In genomic region chr2:27703852-27704640, GRCm38 (mm10) we compare ENCODE assay signal across 8 mouse cellular contexts. TPM values are rescaled to one million over a fixed set of nuclear protein-coding genes. Genes with fewer than 3 reads are reported as not detected.
A peak's percentile ranks its signal among the peaks of the same experiment; 100 is the strongest.
DNase-seq lines count a peak whose midpoint lies in the region; ATAC-seq and TF ChIP-seq lines count a peak whose summit lies in the region.

No protein-coding gene starts in this region.

- peak; percentile 40 for ATAC-seq in common myeloid progenitor, adult 5-6 weeks (replicated peaks; ENCODE audit: low read depth, poor library complexity, severe bottlenecking)
- ATAC-seq in inflammation-experienced regulatory T-cells, adult 6 months: peak; percentile 67
- ATAC-seq in megakaryocyte, adult 5-6 weeks (ENCODE audit: poor library complexity, severe bottlenecking): peak; percentile 49
- ATAC-seq in hindbrain, embryonic 12.5 days (ENCODE audit: low FRiP score): no peak

- TF ChIP-seq CTCF in layer of hippocampus, adult 2 months (conservative IDR thresholded peaks at IDR 0.05): no peak

- H3K4me3 ChIP-seq in layer of hippocampus, adult 2 months: no peak overlapping the region
- H3K4me3 ChIP-seq in hindbrain, embryonic 12.5 days: no peak overlapping the region

- H3K4me2 ChIP-seq in hindbrain, embryonic 12.5 days (replicated peaks): no peak overlapping the region

- H3K36me3 ChIP-seq in hindbrain, embryonic 12.5 days: no peaks in the 10 kb centered on the region

- H3K27ac ChIP-seq in layer of hippocampus, adult 2 months: no peak overlapping the region
- H3K27ac ChIP-seq in hindbrain, embryonic 12.5 days: no peak overlapping the region

- no peak overlapping the region for H3K9ac ChIP-seq in hindbrain, embryonic 12.5 days

- peak; percentile 96 for DNase-seq in heart, adult 11 months
- no peak for DNase-seq in heart, adult 8-10 months (ENCODE audit: low spot score)
- no peak for DNase-seq in layer of hippocampus, adult 11-12 months (ENCODE audit: low spot score)
- no peak for DNase-seq in layer of hippocampus, adult 2 months (ENCODE audit: low spot score in 2 of 2)

- no peaks in the 10 kb centered on the region for H3K9me3 ChIP-seq in hindbrain, embryonic 12.5 days (replicated peaks)

- H3K27me3 ChIP-seq in hindbrain, embryonic 12.5 days: no peaks in the 10 kb centered on the region

- peaks cover 56% of the 10 kb centered on the region for H3K4me1 ChIP-seq in hindbrain, embryonic 12.5 days

- 71% methylated on average over 9 of the region's 9 CpGs for WGBS in hindbrain, embryonic 12.5 days

RNA-seq across cellular contexts. Expression of gene Rxra, which starts 27.8 kb away (rescaled TPM):
- total RNA-seq in heart, adult 8-10 months (2022): 10 to 100 TPM; 50.5 to 61.2 (median 56.9) TPM
- 3.5 and 4.0 TPM in 2 replicates for total RNA-seq in common myeloid progenitor, adult 5-6 weeks (2017)
- polyA plus RNA-seq in inflammation-experienced regulatory T-cells, adult 6 months (2017; shearing (Covaris generic)): 1 to 10 TPM; 5.3 to 7.3 (median 5.7) TPM
- 15.4 and 16.1 TPM in 2 replicates for total RNA-seq in megakaryocyte, adult 5-6 weeks (2015)
- total RNA-seq in megakaryocyte, adult 5-6 weeks (2017): 16.8 and 17.0 TPM in 2 replicates
- 10 to 100 TPM; 26.9 to 29.5 TPM for total RNA-seq in layer of hippocampus, adult 2 months (2021)
- polyA plus RNA-seq in hindbrain, embryonic 12.5 days (2016; fragmentation: Nextera tagmentation; extraction: Ambion mirVana): 11.1 and 11.2 TPM in 2 replicates
